Mouse (Mus musculus) lung, postnatal 14 days (tissue): ENCODE results near the gene Ttll7.
A peak's percentile ranks its signal among the peaks of the same experiment; 100 is the strongest.

ENCODE experiments used
- DNase-seq: peaks from one replicate; pipeline ENCODE4 v3.0.0; 2021

Gene Ttll7

DNA sequence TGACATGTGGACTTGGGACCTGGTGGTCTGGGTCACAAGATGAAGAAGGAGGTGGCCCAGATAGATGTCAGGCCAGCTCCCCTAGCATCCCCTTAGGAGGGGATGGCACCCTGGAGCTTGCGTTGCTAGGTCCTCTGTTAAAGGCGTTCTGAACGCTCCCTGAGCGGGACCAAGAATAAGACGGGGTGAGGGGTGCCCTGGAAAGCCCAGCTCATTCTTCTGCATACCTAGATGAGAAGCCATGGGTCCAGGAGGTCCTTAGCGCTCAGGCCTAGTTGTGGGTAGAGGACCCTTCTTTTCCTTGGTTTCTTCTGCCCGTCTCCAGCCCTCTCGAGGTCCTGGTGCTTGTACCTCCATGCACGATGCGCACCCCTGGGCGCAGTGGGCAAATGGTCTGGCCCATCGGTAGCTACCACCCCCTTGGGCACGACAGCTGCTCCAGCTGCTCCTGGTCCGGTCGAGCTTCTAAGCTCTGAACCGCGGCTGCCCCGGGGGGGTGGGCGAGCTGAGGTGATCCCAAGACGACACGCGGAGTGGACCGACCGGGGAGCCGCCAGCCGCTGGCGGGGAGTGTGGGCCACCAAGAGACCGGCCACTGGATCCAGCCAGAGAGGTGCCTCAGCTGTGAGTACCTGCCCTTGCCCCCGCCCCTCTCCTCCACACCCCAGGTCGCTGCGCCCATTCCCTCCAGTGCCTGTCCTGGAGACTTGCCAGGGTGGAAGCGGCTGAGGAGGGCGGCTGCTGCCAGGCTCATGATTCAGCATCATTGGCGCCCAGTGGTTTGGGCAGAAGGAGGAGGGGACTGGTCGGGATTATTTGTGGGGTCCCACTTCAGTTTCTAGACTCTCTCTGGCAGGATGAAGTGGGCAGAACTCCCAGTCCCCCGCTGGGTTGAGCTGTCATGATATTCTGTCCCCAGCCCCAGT is at the start of gene Ttll7:
Gene Ttll7 (plus strand): TSS at position 402 of the 926 bp plus-strand sequence.
- peak; percentile 88 for DNase-seq

DNA sequence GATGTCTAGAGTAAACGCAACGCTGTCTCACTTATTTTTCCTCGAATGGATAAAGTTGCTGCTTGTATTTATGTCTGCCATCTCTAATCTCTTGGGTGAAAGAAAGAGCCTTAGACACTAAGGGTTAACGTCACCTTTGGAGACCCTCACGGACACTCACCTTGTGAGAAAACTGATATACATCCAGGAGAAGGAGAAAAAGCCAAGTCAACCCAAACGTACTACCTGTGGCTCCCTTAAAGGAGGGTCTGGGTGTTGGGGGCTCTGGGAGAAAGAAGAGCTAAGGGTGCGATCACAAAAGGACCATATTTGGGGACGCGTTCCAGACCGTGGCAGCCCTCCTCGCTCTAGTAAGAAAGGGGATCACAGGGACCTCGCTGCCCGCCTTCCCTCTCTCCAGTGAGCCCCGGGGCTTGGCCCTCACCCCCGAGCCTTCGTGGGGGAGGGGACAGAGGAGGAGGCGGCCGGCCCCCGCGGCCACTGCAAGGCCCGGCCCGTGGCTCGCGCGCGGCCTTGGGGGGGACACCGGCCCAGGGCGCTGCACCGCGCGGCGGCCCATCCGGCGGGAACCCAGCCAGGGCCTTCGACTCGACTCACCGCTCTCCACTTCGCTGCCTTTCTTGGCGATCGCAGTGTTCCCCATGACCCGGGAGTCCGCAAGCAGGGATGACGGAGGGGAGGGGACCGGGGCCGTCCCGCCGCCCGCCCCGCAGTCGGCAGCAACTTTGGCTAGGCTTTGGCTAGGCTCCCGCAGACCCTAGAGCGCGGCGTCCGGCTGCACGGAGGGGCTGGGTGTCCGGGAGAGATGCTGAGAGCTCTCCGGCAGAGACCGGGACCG is 39.9 kb upstream of the Ttll7 start:
- DNase-seq = peak; percentile 59

DNA sequence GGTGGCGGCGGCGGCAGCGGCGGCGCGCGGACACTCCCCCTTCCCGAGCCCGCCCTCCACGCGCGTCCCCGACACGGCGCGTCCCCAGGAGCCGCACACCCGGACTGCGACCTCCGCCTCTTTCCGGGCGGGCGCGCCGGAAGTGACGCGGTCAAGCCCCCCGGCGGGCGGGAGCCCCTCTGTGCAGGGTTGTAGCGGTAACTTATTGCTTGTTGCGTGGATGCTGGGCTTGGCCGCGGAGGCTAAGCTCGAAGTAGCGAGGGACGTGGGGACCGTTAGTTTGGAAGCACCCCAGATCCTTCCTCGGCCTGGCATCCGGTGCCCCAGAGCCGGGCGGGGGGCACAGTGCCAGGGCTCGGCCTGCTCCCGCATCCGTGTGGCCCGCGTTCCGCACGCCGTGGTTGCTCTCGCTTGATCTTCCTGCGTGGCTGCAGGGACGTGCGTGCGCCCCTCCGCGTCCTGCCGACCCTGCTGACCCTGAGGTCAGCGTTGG is 39.2 kb upstream of the Ttll7 start, which contains the start of gene Prkacb:
Gene Prkacb (minus strand): TSS at position 90 of the 493 bp plus-strand sequence.
- peak; percentile 91 for DNase-seq

DNA sequence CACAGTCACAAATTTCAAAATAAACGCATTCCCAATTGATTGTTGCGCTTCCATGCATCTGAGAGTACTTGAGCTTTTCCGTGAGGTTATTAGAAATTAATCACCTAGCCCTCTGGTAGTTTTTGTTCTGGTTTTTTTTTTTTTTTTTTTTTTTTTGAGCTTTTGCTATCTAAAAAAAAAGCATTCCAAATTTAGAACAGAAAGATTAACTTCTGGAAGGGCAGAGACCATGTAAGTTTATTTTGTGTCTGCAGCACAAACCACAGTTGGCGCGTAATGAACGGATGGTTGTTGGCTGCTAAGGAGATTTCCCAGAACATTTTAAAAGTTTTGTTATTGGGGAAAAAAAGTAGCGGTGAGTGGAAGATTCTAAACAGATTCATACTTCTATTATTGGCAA is 38.5 kb upstream of the Ttll7 start:
- DNase-seq = no peak

DNA sequence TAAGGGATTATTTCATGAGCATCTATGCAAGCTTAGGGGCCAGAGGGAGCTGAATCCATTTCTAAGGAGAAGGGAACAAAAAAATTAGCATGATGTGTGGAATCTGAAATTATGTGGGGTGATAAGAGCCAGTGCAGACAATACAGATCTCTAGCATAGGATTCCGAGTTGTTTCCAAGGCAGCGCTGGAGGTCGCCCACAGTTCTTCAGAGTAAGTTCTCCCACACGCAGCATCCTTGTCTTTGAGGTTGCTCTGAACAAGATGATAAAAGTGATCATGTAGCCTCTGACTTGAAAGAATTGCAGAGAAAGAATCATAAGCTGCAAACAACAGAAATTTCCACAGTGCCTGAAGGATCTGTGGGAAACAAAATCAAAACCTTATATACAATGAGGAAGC is 31.4 kb upstream of the Ttll7 start:
- DNase-seq = no peak

DNA sequence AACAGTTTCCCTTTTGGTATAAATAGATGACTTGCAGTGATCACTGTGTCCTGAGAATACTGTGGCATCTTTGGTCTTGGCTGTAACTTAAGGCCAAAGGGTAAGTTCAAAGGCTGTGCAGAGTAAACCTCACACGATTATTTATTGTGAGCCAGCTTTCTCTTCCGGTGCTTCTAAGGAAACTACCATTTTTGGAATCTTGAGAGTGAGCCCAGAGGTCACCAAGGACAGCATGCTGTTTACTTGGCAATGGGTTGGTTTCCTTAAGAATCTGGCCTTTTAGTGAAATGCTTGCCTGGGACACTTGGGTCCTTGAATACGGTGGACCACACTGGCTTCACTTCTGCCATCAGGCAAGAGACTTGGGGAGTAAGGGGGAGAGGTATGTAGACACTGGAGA is 9.4 kb upstream of the Ttll7 start:
- peak; percentile 5 for DNase-seq

DNA sequence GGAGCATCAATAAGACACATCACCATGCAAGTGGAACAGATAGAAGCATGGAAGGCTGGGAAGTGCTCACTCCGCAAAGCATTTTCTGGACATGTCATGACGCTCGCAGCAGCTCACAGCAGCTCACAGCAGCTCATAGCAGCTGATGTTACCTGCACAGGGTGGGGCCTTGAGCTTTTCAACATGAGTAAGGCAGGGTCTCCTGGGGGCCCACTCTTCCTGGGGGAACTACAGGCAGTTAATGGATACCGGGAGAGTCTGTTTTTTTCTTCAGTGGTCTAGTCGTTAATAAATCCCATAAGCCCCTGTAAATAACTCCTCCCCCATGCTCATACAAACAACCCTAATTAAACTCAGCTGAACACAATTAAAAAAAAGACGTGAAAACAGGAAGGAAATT is 8.7 kb upstream of the Ttll7 start:
- no peak for DNase-seq

GRCm38 (mm10) chr3:146846237-146846636 is 5.9 kb upstream of the Ttll7 start:
- DNase-seq = peak; percentile 23

- no peak for DNase-seq
Observed at GRCm38 (mm10) chr3:146848112-146848511, 4.1 kb upstream of the Ttll7 start.

DNA sequence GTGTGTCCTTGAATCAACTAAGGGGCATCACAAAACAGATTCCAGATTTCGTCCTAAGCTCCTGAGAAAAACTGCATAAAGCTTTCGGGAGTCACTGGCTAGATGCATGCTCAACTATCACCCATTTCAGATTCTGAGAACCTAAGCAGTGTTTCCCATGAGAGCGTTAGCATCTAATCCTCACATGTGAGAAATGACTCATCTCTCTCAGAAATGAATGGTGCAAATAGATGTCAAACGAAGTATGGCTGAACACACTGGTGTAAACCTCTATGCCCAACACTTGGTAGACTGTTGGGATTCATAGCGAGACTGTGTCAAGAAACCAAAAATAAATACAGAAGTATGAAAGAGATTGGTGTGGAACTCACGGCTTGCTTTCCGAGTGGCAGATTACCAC is 2.8 kb upstream of the Ttll7 start:
- DNase-seq = no peak

DNA sequence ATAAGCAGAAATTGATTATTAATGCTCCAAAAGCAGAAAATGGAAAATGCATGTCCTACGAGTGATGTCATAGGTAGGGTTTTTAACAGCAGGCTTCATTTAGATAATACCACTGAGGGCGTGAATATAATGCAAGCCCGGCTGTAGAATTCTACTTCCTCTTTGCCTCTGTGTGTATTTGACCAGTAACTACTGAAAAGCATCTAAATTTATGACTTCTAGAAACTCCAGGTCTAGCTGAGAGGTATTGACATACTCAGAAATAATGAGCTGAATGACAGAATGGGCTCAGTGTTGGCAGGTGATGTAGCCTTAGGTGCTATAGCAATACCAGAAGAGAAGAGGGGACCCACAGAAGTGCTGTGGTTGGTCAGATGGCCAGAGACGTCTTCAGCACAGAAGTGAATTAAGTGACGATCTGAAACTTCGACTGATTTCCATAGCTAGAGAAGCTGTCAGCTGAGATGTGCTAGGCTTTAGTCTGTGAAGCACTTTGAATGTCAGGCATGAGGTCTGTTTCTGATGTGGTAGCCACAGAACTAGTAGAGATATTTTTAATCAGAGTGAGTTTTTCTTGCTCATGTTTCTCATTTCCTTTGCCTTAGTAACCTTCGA is 2.4 kb downstream of the Ttll7 start:
- DNase-seq = no peak

- no peak for DNase-seq
Observed at GRCm38 (mm10) chr3:146857373-146857772, 5.2 kb downstream of the Ttll7 start.

GRCm38 (mm10) chr3:146860308-146860707 is 8.1 kb downstream of the Ttll7 start:
- no peak for DNase-seq

GRCm38 (mm10) chr3:146866563-146866962 is 14.4 kb downstream of the Ttll7 start:
- no peak for DNase-seq

DNA sequence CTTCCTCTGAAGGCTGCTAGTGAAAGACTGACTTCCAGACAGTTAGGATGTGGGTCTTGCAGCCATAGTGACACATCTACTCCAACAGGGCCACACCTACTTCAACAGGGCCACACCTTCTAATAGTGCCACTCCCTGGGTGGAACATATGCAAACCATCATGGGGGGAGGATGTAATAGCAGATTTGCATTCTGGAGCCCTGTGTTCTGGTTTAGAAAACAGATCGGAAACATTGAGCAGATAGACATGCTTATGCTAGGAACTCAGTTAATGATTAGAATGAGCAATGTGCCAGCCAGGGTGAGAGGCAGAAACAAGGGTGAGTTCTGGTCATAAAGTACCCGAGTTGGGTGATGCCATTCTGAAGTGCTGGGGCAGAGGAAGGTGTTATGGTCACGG is 19.8 kb downstream of the Ttll7 start:
- no peak for DNase-seq

DNA sequence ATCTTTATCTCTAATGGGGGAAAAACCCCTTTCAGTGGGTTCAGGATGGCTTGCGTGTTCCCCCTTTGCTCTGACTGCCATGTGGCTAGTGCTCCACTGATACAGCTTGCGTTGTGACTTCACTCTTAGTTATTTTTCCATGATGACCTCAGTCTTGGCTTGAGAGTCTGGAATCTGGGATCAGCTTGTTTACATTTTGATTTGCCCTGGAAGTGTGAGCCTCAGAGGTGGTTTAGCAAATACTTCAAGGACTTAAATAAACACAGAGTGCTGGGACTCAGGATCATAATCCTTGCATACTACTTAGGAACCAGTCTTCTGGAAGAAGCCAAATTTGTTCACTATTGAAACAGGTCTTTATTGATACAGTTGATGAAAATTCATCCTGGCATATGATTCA is 23.8 kb downstream of the Ttll7 start:
- peak; percentile 42 for DNase-seq

DNA sequence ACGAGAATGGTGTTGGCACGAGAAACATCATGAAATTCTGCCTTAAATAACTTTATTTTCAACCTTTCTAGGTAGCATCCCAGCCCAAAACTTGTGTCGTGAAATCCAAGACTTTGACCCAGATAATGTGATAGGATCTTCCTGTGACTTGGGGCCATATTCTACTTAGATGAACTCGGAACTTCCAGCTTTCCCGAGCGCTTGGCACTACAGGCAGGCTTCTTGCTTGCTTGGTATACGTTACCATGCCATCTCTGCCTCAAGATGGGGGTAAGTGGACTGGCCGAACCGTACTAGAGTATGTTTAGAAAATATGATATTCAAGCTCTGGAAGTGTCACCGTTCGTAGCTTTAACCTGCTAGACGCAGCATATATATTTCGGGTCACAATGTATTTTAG is 41.8 kb downstream of the Ttll7 start:
- DNase-seq = no peak

- DNase-seq = no peak
Observed at GRCm38 (mm10) chr3:146896581-146896980, 44.4 kb downstream of the Ttll7 start.

GRCm38 (mm10) chr3:146900094-146900493 is 47.9 kb downstream of the Ttll7 start:
- peak; percentile 19 for DNase-seq

GRCm38 (mm10) chr3:146901729-146902128 is 49.6 kb downstream of the Ttll7 start:
- no peak for DNase-seq

- DNase-seq = no peak
Observed at GRCm38 (mm10) chr3:146905606-146906005, 53.4 kb downstream of the Ttll7 start.

GRCm38 (mm10) chr3:146908922-146909321 is 56.8 kb downstream of the Ttll7 start:
- DNase-seq = no peak

GRCm38 (mm10) chr3:146913107-146913506 is 60.9 kb downstream of the Ttll7 start:
- DNase-seq = no peak
